Mouse (Mus musculus): ENCODE measurements around the gene Traf6. TPM values are rescaled to one million over a fixed set of nuclear protein-coding genes. Genes with fewer than 3 reads are reported as not detected.

Gene Traf6
- total RNA-seq, 1 experiment = 10.5 TPM

GRCm38 (mm10) chr2:101746537-101746936 lies 68.3 kb downstream of the Traf6 start:
- Histone ChIP-seq H3K27ac (ENCODE audit: insufficient read depth, low read depth, low read length, poor library complexity, severe bottlenecking) (no peak overlapping the region), H3K4me3 (ENCODE audit: insufficient read depth in 1 of 2, low read depth in 1 of 2, low read length in 2 of 2, poor library complexity in 1 of 2, severe bottlenecking in 1 of 2) (no peak overlapping the region), H3K9me3 (ENCODE audit: control insufficient read depth, insufficient read depth, low read depth, low read length) (no peaks in the 10 kb centered on the region), H3K4me1 (ENCODE audit: control insufficient read depth in 2 of 2, insufficient read depth in 2 of 2, low read length in 2 of 2, poor library complexity in 1 of 2) (peaks cover 0 to 4% of the 10 kb centered on the region in 2 experiments; a peak in 2 of 4 replicates), H3K9ac (ENCODE audit: insufficient read depth, low read depth, low read length, poor library complexity, severe bottlenecking) (no peak overlapping the region), H3K36me3 (ENCODE audit: control insufficient read depth, insufficient read depth, low read length, poor library complexity, severe bottlenecking) (no peaks in the 10 kb centered on the region)
- DNase-seq (ENCODE audit: low read depth, low spot score) = no peak
- TF ChIP-seq CHD2 (IDR thresholded peaks at IDR 0.05; ENCODE audit: low read depth, low read length) (no peak), MAFK (IDR thresholded peaks at IDR 0.05; ENCODE audit: insufficient read depth, low read depth, low read length) (no peak)
- in situ Hi-C loops (cut with MboI; ENCODE audit: low sequenced_read_pairs in 2 of 2, unreplicated experiment in 2 of 2) = no loop called here

Other genes starting within 250 kb of the Traf6 start
- gene Rag2, start 53.7 kb upstream of the Traf6 start, total RNA-seq (2012; rRNA removed) = not detected in 2 replicates
- gene Rag1, start 28.9 kb upstream of the Traf6 start, total RNA-seq (2012; rRNA removed) = not detected in 2 replicates
- gene B230118H07Rik, start 28.9 kb upstream of the Traf6 start, total RNA-seq (2012; rRNA removed) = 11.9 and 20.2 TPM in 2 replicates
- 3.5 and 4.5 TPM in 2 replicates for gene Prr5l, start 204.6 kb downstream of the Traf6 start, total RNA-seq (2012; rRNA removed)
- 26.9 and 37.2 TPM in 2 replicates for gene Commd9, start 207.8 kb downstream of the Traf6 start, total RNA-seq (2012; rRNA removed)

Data from ES-E14 (cell line).